Mouse (Mus musculus): Measurements from ENCODE around the gene Acsl3. TPM values are rescaled to one million over a fixed set of nuclear protein-coding genes. Genes with fewer than 3 reads are reported as not detected.

Gene Acsl3
- polyA plus RNA-seq, 1 experiment from 2014 or later = 78.8 TPM

DNA sequence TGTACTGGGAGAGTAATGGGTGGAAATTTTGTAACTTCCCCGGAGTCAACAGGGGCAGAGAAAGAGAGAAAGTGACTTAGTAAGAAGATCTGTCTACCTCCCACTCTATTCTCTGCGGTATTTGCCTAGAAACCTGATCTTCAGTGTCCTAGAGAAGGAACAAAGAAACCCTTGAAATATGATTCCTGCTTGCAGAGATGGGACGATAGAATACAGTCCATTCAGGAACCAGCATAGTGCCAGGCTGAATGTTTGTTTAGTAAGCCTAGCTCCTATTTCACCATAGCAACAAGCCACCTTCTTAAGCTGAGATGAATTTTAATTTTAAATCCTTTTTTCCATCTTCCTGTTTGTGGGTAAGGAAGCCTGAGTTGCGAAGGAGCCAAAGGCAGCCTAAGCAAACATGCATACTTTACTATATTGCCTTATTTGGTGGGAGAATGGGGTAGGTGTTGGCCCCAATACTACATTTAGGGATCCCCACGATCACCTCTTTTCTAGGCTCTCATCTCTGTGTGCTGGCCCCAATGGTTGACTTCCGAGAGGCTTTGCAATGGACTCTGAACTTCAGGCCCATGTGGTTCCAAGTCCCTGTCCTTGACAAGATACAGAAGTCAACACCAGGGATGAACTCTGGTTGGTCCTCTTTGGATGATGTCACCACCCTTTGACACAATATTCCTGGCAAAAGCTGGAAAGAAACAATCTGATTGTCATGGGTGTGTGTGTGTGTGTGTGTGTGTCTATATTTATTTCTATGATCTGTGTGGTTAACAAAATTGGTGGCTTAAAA, 8.2 kb upstream of the Acsl3 start:
- Histone ChIP-seq H3K27ac (no peak overlapping the region), H3K9ac (replicated peaks) (no peak overlapping the region), H3K9me3 (no peaks in the 10 kb centered on the region), H3K4me2 (no peak overlapping the region), H3K4me1 (replicated peaks) (peaks cover 12% of the 10 kb centered on the region; the same call in 1 of the 2 replicates), H3K4me3 (replicated peaks) (no peak overlapping the region), H3K27me3 (no peaks in the 10 kb centered on the region), H3K36me3 (no peaks in the 10 kb centered on the region)
- WGBS = 45% methylated on average over 6 of the region's 6 CpGs
- no peak for ATAC-seq (ENCODE audit: insufficient number of reproducible peaks, insufficient read depth, low FRiP score, low TSS enrichment, low read depth)

DNA sequence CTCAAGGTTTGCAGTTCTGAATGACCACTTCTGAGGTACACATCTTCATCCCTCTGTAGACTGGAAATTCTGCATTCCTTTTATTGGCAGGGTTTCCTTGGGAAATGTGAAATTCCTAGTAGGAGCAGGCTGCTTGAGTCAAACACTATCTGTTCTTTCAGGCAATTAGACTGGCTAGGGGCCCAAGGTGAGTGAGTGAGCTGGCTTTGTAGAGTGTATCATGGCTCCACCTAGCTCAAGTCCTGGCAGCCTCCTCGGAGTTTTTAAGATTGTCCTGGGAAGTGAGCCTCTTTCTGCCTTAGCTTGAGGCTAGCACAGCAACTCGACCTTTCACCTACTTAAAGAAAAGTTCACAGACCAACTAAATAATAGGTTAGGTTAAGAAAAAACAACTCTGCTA, 1.2 kb upstream of the Acsl3 start:
- 10% methylated on average over 2 of the region's 2 CpGs for whole genome bisulfite sequencing
- Histone ChIP-seq H3K36me3 (no peaks in the 10 kb centered on the region), H3K4me3 (replicated peaks) (no peak overlapping the region), H3K9me3 (no peaks in the 10 kb centered on the region), H3K9ac (replicated peaks) (no peak overlapping the region), H3K27ac (peak overlapping the region; percentile 98), H3K4me1 (replicated peaks) (peaks cover 41% of the 10 kb centered on the region), H3K4me2 (no peak overlapping the region), H3K27me3 (no peaks in the 10 kb centered on the region)
- ATAC-seq (ENCODE audit: insufficient number of reproducible peaks, insufficient read depth, low FRiP score, low TSS enrichment, low read depth) = no peak

DNA sequence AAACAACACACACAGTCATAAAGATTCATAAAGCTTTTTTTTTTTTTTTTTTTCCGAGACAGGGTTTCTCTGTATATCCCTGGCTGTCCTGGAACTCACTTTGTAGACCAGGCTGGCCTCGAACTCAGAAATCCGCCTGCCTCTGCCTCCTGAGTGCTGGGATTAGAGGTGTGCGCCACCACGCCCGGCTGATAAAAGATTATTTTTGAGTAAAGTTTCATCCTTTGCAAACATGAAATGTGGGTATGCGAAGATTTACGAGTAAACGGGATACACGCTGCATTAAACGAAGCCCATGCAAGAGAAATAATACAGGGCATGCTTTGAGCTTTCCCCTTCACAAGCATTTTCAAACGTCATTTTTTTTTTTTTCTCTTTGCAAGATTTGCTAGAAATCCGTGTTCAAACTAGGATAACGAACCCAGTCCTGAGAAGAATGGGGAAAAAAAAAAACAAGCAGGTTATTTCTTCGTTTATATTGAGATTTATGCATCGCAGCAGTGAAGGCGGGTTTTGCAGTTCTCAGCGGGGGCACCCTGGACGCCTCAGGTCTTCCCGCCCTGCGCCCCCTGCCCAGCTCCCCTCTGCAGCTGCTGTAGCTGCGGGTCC, 500 bp upstream of the Acsl3 start:
- peak overlapping the region; percentile 72 for H3K4me2 ChIP-seq
- H3K9ac ChIP-seq (replicated peaks) = peak overlapping the region; percentile 54
- H3K4me3 ChIP-seq (replicated peaks) = peak overlapping the region; percentile 93
- WGBS = 27% methylated on average over 22 of the region's 22 CpGs
- no peaks in the 10 kb centered on the region for H3K9me3 ChIP-seq
- H3K27me3 ChIP-seq = no peaks in the 10 kb centered on the region
- H3K27ac ChIP-seq = peak overlapping the region; percentile 98
- H3K4me1 ChIP-seq (replicated peaks) = peaks cover 43% of the 10 kb centered on the region
- no peak for ATAC-seq (ENCODE audit: insufficient number of reproducible peaks, insufficient read depth, low FRiP score, low TSS enrichment, low read depth)
- H3K36me3 ChIP-seq = no peaks in the 10 kb centered on the region

DNA sequence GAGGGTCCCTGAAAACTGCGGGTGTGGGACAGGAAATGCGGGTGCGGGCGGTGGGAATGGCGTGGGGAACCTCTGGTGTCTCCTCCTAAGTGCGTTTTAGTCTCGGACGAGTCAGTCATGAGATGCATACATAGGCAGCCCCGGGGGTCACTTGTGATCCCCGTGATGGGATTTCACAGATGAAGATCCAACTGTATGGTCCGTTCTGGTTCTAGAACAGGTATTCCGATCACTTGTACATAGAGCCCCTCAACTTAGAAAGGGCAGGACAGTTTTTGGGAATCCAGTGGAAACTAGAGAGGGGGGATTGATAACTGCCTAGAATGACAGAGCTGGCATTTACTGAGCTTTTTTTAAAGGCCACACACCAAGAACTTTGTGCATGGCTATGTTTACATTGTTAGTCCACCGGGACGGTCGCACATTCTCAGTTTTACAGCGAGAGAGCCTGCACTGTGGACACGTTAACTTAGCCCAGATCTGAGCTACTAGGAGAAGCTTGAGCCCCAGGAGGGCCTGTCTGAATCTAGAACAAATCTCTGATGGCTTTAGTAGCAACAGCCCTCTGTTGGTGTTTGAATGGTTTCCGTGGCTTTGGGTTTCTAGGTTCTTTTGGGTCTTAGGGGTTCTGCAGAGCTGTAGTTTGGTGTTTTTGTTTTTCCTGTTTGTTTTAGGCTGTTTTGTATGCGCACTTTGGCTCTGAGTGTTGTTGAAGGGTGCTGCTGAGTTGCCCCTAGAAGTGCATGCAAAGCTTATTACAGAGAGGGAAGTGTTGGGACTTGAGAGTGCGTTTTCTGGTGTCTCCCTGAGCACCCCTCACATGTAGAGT, 1.0 kb downstream of the Acsl3 start:
- Histone ChIP-seq H3K27me3 (no peaks in the 10 kb centered on the region), H3K4me3 (replicated peaks) (peak overlapping the region; percentile 93), H3K27ac (peak overlapping the region; percentile 98), H3K36me3 (no peaks in the 10 kb centered on the region), H3K4me2 (peak overlapping the region; percentile 72), H3K9ac (replicated peaks) (peak overlapping the region; percentile 96), H3K4me1 (replicated peaks) (peaks cover 43% of the 10 kb centered on the region), H3K9me3 (no peaks in the 10 kb centered on the region)
- WGBS = under 1% methylated on average over 20 of the region's 20 CpGs
- ATAC-seq (ENCODE audit: insufficient number of reproducible peaks, insufficient read depth, low FRiP score, low TSS enrichment, low read depth) = no peak

DNA sequence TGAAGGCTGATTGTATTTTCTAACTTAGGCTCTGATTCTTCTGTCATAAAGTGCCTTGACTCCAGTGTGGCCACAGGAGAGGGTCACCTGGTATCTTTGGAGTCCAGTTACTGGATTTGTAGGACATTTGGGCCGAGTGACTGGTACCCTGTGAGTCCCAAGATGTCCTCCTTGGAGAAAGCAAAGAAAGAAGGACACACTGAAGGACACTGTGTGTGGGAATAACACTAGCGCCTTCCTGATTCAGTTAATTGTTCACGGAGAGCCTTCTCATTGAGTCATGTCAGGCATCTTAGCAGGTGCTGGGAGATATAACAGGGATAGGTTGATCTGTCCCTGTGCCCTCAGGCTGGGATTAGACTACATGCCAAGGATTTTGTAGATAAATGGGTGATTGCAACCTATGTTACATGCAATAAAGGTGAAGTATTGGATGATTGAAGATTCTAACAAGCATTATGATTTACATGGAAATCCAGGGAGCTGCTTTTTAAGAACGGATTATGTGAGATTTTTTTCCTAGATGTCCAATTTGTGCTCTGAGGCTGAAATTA, 1.7 kb downstream of the Acsl3 start:
- H3K4me2 ChIP-seq = peak overlapping the region; percentile 72
- no peaks in the 10 kb centered on the region for H3K9me3 ChIP-seq
- WGBS = 46% methylated on average over 4 of the region's 4 CpGs
- H3K27me3 ChIP-seq = no peaks in the 10 kb centered on the region
- peak overlapping the region; percentile 93 for H3K4me3 ChIP-seq (replicated peaks)
- no peak overlapping the region for H3K27ac ChIP-seq
- ATAC-seq (ENCODE audit: insufficient number of reproducible peaks, insufficient read depth, low FRiP score, low TSS enrichment, low read depth) = no peak
- peaks cover 6% of the 10 kb centered on the region for H3K36me3 ChIP-seq
- H3K9ac ChIP-seq (replicated peaks) = peak overlapping the region; percentile 96
- H3K4me1 ChIP-seq (replicated peaks) = peaks cover 43% of the 10 kb centered on the region

DNA sequence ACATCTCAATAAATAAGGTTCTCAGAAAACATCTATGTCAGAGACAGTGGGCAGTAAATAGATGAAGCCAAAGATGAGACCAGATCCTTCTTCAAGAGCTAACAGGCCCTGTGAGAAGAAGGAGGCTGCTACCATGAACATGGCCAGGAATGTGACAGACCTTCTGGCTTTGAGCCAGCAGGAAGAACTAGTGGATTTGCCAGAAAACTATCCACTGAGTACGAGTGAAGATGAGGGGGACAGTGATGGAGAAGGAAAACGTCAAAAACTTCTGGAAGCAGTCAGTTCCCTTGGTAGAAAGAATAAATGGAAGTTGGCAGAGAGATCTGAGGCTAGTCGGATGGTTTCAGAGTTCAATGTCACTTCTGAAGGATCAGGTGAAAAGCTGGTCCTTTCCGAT, 6.7 kb downstream of the Acsl3 start:
- 90% methylated on average over 4 of the region's 4 CpGs for WGBS
- H3K27ac ChIP-seq = no peak overlapping the region
- H3K4me3 ChIP-seq (replicated peaks) = no peak overlapping the region
- peaks cover 22% of the 10 kb centered on the region for H3K4me1 ChIP-seq (replicated peaks)
- H3K27me3 ChIP-seq = no peaks in the 10 kb centered on the region
- H3K9me3 ChIP-seq = no peaks in the 10 kb centered on the region
- no peak for ATAC-seq (ENCODE audit: insufficient number of reproducible peaks, insufficient read depth, low FRiP score, low TSS enrichment, low read depth)
- no peak overlapping the region for H3K9ac ChIP-seq (replicated peaks)
- H3K36me3 ChIP-seq = peaks cover 50% of the 10 kb centered on the region
- H3K4me2 ChIP-seq = no peak overlapping the region

DNA sequence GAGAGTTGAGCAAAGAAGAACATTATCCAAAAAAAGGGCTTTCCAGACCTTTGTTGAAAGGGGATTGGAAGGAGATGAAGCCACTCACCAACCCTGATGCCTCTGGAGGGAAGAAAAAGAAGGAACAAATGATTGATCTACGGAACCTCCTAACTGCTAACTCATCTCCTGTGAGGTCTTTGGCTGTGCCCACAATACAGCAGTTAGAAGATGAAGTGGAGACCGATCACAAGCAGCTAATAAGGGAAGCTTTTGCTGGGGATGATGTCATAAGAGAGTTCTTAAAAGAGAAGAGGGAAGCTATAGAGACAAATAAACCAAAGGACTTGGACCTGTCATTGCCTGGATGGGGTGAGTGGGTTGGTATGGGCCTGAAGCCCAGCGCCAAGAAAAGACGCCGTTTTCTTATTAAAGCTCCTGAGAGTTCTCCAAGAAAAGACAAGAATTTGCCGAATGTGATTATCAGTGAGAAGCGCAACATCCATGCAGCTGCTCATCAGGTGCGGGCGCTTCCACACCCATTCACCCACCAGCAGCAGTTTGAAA, 8.4 kb downstream of the Acsl3 start:
- peaks cover 7% of the 10 kb centered on the region for H3K4me1 ChIP-seq (replicated peaks)
- H3K36me3 ChIP-seq = peaks cover 55% of the 10 kb centered on the region
- H3K4me2 ChIP-seq = no peak overlapping the region
- no peak overlapping the region for H3K27ac ChIP-seq
- 96% methylated on average over 9 of the region's 9 CpGs for WGBS
- no peaks in the 10 kb centered on the region for H3K27me3 ChIP-seq
- H3K4me3 ChIP-seq (replicated peaks) = no peak overlapping the region
- H3K9me3 ChIP-seq = no peaks in the 10 kb centered on the region
- ATAC-seq (ENCODE audit: insufficient number of reproducible peaks, insufficient read depth, low FRiP score, low TSS enrichment, low read depth) = no peak
- H3K9ac ChIP-seq (replicated peaks) = no peak overlapping the region

DNA sequence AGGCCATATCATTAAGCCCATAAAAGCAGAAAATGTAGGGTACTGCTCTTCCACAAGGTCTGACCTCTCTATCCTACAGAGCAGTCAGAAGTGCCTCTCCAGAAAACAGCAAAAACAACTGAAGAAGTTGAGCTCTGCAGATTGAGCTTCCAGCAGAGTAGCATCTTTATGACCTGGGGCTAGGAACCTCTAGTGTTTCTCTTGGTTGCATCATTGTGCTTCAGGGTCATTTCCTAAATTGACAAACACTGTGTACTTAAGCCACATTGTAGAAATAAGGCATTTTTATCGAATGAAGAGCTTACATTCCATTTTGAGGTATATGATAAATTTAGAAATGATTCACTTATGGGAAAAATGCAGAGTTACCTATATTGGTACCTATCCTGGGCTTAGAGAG, 9.0 kb downstream of the Acsl3 start:
- no peak overlapping the region for H3K9ac ChIP-seq (replicated peaks)
- H3K27ac ChIP-seq = no peak overlapping the region
- H3K4me2 ChIP-seq = no peak overlapping the region
- no peaks in the 10 kb centered on the region for H3K9me3 ChIP-seq
- H3K4me1 ChIP-seq (replicated peaks) = 0 out of 2 replicates have a peak, but pooled peaks cover 1% of the 10 kb centered on the region
- peaks cover 55% of the 10 kb centered on the region for H3K36me3 ChIP-seq
- ATAC-seq (ENCODE audit: insufficient number of reproducible peaks, insufficient read depth, low FRiP score, low TSS enrichment, low read depth) = no peak
- H3K4me3 ChIP-seq (replicated peaks) = no peak overlapping the region
- no peaks in the 10 kb centered on the region for H3K27me3 ChIP-seq
- WGBS = 84% methylated on average over 1 of the region's 1 CpGs

DNA sequence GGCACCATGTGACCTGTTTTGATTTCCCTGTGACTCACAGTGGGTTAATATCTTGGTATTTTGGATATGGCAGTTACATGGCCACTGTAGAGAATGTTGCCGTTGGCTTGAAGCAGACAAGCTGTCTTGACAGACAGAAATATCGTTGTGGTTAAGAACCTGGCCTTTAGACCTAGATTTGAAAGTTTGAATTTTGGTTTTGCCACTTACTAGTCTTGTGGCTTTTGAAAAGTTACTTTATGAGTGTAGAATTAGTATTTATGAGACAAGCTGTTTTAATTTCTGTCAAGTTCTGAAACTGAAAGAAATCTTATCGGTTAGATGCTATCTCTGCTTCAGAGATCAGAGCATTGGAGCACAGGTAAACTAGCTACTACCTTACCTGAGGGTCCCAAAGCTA, 24.7 kb downstream of the Acsl3 start:
- H3K4me1 ChIP-seq (replicated peaks) = no peaks in the 10 kb centered on the region
- WGBS = 92% methylated on average over 3 of the region's 3 CpGs
- ATAC-seq (ENCODE audit: insufficient number of reproducible peaks, insufficient read depth, low FRiP score, low TSS enrichment, low read depth) = no peak

DNA sequence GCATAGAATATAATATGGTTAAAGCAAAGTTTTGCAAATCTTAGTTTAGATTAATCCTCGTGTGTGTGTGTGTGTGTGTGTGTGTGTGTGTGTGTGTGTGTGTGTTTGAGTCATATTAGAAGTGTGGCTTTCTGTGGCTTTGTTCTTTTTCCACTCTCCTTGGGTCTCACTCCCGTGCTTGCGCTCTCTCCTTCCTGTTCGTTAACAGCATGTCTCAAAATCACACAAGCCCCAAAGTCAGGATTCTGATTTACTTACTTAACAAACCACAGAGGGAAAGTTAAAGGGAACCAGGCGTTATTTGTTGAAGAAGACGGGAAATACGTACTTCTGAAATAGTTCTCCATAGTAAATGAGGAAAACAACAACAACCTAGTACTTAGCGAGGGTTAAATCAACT, 26.5 kb downstream of the Acsl3 start:
- H3K36me3 ChIP-seq = peaks cover 27% of the 10 kb centered on the region; the same call in 1 of the 2 replicates
- no peaks in the 10 kb centered on the region for H3K9me3 ChIP-seq
- WGBS = 73% methylated on average over 8 of the region's 8 CpGs
- H3K9ac ChIP-seq (replicated peaks) = no peak overlapping the region
- no peak overlapping the region for H3K4me2 ChIP-seq
- no peak for ATAC-seq (ENCODE audit: insufficient number of reproducible peaks, insufficient read depth, low FRiP score, low TSS enrichment, low read depth)
- H3K4me1 ChIP-seq (replicated peaks) = no peaks in the 10 kb centered on the region
- no peak overlapping the region for H3K4me3 ChIP-seq (replicated peaks)
- H3K27ac ChIP-seq = no peak overlapping the region
- no peaks in the 10 kb centered on the region for H3K27me3 ChIP-seq

More for the DNA sequence above, 24.7 kb downstream of the Acsl3 start:
- Histone ChIP-seq H3K27ac (no peak overlapping the region), H3K27me3 (no peaks in the 10 kb centered on the region), H3K9me3 (no peaks in the 10 kb centered on the region), H3K9ac (replicated peaks) (no peak overlapping the region), H3K4me3 (replicated peaks) (no peak overlapping the region), H3K4me2 (no peak overlapping the region), H3K36me3 (peaks cover 18% of the 10 kb centered on the region; the same call in 1 of the 2 replicates)

DNA sequence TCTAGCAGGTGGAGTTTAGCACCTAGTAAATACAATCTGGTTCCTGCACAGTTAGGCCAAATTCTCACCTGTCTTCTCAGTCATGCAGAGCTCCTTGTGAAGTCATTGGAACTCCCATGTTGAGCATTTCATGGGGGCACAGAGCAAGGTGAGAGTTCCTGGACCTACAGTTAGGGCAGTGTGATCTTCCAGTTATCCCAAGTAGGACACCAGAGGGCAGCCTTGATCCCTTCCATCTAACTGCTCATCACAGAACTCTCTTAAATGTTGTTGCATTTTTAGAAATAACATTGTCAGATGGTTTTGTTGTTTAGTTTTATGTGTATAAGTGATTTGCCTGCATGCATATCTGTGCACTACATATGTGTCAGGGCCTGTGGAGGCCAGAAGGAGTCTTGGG, 29.2 kb downstream of the Acsl3 start:
- Histone ChIP-seq H3K27ac (no peak overlapping the region), H3K4me1 (replicated peaks) (no peaks in the 10 kb centered on the region), H3K4me2 (no peak overlapping the region), H3K36me3 (peaks cover 40% of the 10 kb centered on the region), H3K4me3 (replicated peaks) (no peak overlapping the region), H3K9me3 (no peaks in the 10 kb centered on the region), H3K9ac (replicated peaks) (no peak overlapping the region), H3K27me3 (no peaks in the 10 kb centered on the region)
- ATAC-seq (ENCODE audit: insufficient number of reproducible peaks, insufficient read depth, low FRiP score, low TSS enrichment, low read depth) = no peak

Measured in limb, embryonic 12.5 days (tissue).